Mouse (Mus musculus): ENCODE data around the gene Gm20683. TPM values are rescaled to one million over a fixed set of nuclear protein-coding genes. Genes with fewer than 3 reads are reported as not detected.

Gene Gm20683
- polyA plus RNA-seq, 1 experiment from 2014 or later, result 0.34 TPM

DNA sequence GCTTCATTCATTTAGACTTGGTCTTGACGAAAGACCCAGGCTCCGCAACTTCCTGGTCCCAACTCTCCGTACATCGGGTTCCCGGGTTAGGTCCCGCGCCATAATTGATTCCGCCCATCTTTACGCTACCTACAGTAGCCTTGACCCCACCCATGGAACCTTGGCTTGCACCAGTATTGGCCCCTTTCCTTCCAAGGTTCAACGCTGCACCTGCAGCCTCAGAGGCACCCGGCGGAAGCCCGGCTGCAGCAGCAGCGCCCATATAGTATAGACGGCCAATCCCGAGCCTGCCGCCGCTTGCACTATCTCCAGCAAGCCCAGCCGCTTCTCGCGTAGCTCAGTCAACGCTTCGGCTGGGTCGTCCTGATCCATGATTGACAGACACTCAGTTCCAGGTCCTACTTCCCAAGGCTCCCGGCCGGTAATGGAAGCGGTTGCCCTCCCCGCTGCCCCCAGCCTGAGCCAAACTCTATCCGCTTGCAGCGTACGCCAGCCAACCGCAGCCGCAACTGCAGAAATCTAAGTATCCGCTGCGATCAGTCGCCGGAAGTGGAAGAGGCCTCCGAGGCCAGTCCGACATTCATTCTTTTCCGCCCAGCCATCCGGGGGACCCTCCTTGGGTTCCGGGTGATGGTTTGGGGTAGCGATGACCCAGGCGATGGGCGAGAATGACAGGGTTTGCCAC lies 49.6 kb downstream of the Gm20683 start:
- Histone ChIP-seq H3K27ac (ENCODE audit: low read depth) (peak overlapping the region; percentile 88), H3K9me3 (ENCODE audit: low read length) (no peaks in the 10 kb centered on the region), H3K36me3 (replicated peaks; ENCODE audit: insufficient read depth, low read length) (peaks cover 4% of the 10 kb centered on the region; the same call in 1 of the 2 replicates), H3K9ac (replicated peaks) (peak overlapping the region; percentile 77), H3K27me3 (ENCODE audit: insufficient read depth, low read length) (no peaks in the 10 kb centered on the region), H3K4me1 (ENCODE audit: insufficient read depth) (peaks cover 24% of the 10 kb centered on the region), H3K4me2 (ENCODE audit: low read depth, low read length) (peak overlapping the region; percentile 98), H3K4me3 (ENCODE audit: low read depth, low read length) (peak overlapping the region; percentile 79)
- DNase-seq (peak; percentile 88), ATAC-seq (peak; percentile 85)
- 0% methylated on average over 45 of the region's 45 CpGs for WGBS (ENCODE audit: insufficient replicate concordance)
- TF ChIP-seq EP300 (IDR thresholded peaks at IDR 0.05; ENCODE audit: low read depth), result 0 out of 2 replicates have a peak, but pooled peaks have one; percentile 12
- TF ChIP-seq CTCF (IDR thresholded peaks at IDR 0.05; ENCODE audit: low read depth), result no peak

DNA sequence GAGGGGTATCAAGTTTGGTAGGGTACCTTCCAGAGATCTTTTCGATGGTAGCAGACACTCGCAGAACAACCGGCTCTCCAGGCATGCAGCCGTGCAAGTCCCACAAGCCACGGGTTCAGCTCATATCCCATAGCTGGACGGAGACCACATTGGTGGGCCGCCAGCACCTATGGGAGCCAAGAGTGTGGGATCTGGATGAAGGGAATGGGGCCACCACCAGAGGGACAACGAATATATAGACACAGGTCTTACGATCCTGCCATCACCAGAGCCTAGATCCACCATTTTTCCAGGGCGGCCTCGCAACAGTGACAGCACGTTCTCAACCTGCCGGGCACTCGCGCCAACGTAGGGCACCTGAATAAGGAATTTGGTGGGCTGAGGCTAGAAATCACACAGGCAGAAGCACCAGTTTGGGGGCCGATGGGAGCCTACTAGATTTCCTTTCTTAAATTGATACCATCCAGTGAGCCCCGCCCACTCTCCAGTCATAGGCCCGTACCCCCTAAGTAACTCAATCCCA lies 50.2 kb downstream of the Gm20683 start:
- Histone ChIP-seq H3K27ac (ENCODE audit: low read depth) (peak overlapping the region; percentile 88), H3K4me1 (ENCODE audit: insufficient read depth) (peaks cover 22% of the 10 kb centered on the region), H3K9ac (replicated peaks) (peak overlapping the region; percentile 77), H3K4me2 (ENCODE audit: low read depth, low read length) (peak overlapping the region; percentile 98), H3K27me3 (ENCODE audit: insufficient read depth, low read length) (no peaks in the 10 kb centered on the region), H3K36me3 (replicated peaks; ENCODE audit: insufficient read depth, low read length) (peaks cover 4% of the 10 kb centered on the region; the same call in 1 of the 2 replicates), H3K4me3 (ENCODE audit: low read depth, low read length) (peak overlapping the region; percentile 79), H3K9me3 (ENCODE audit: low read length) (no peaks in the 10 kb centered on the region)
- no peak for DNase-seq
- 31% methylated on average over 19 of the region's 19 CpGs for WGBS (ENCODE audit: insufficient replicate concordance)
- no peak for ATAC-seq
- no peak for TF ChIP-seq EP300 (IDR thresholded peaks at IDR 0.05; ENCODE audit: low read depth)
- peak; percentile 9; the same call in 1 of the 2 replicates for TF ChIP-seq CTCF (IDR thresholded peaks at IDR 0.05; ENCODE audit: low read depth)

DNA sequence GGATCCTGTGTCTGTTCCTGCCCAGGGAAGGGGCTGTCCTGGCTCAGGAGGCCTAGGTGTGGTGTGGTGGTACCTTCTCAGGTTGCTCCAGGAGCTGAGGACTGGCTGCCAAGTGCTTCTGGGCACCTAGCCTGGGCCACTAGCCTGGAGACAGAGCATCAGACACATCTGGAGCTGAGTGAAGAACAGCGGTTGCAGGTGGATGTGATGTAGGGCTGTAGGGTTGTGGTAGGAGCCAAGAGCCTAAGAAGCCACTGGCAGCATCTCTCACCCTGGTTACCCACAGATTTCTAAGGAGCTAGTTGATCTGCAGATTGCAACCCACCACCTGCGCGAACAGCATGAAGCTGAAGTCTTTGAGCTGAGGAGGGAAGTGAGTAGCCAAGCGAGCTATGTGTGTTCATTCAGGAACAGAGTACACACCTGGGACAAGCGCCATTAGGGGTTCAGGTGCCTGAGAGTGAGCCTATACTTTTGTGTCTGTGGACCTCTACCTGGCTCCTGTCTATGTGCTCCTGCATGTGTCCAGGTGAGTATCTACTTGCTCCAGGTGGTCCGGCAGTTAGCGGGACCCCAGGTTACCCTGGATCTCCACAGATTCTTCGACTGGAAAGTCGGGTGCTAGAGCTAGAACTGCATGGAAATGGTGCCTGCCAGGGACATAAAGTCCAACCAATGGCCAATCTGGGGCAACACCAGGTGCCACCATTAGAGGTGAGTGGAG lies 54.6 kb downstream of the Gm20683 start:
- H3K27ac ChIP-seq (ENCODE audit: low read depth), result no peak overlapping the region
- DNase-seq (no peak), ATAC-seq (no peak)
- no peak overlapping the region for H3K4me3 ChIP-seq (ENCODE audit: low read depth, low read length)
- H3K36me3 ChIP-seq (replicated peaks; ENCODE audit: insufficient read depth, low read length), result peaks cover 14% of the 10 kb centered on the region
- no peak for TF ChIP-seq CTCF (IDR thresholded peaks at IDR 0.05; ENCODE audit: low read depth)
- TF ChIP-seq EP300 (IDR thresholded peaks at IDR 0.05; ENCODE audit: low read depth), result no peak
- WGBS (ENCODE audit: insufficient replicate concordance), result 86% methylated on average over 9 of the region's 9 CpGs
- peaks cover 18% of the 10 kb centered on the region for H3K4me1 ChIP-seq (ENCODE audit: insufficient read depth)
- no peak overlapping the region for H3K9ac ChIP-seq (replicated peaks)
- no peaks in the 10 kb centered on the region for H3K9me3 ChIP-seq (ENCODE audit: low read length)
- no peaks in the 10 kb centered on the region for H3K27me3 ChIP-seq (ENCODE audit: insufficient read depth, low read length)
- H3K4me2 ChIP-seq (ENCODE audit: low read depth, low read length), result no peak overlapping the region

GRCm38 (mm10) chr17:25786280-25786679 lies 55.3 kb downstream of the Gm20683 start, which contains the start of gene Ccdc78:
TSS of gene Ccdc78 (plus strand) at chr17:25786580.
- peak within 1 kb of the TSS; percentile 64; the same call in 1 of the 2 replicates for H3K27ac ChIP-seq (ENCODE audit: low read depth)
- peaks cover 21% of the 10 kb centered on the region for H3K36me3 ChIP-seq (replicated peaks; ENCODE audit: insufficient read depth, low read length)
- H3K4me1 ChIP-seq (ENCODE audit: insufficient read depth), result peaks cover 14% of the 10 kb centered on the region
- H3K27me3 ChIP-seq (ENCODE audit: insufficient read depth, low read length), result no peaks in the 10 kb centered on the region
- H3K9me3 ChIP-seq (ENCODE audit: low read length), result no peaks in the 10 kb centered on the region
- peak within 1 kb of the TSS; percentile 65 for H3K4me3 ChIP-seq (ENCODE audit: low read depth, low read length)
- 70% methylated on average over 3 of the region's 3 CpGs for WGBS (ENCODE audit: insufficient replicate concordance)
- H3K4me2 ChIP-seq (ENCODE audit: low read depth, low read length), result peak within 1 kb of the TSS; percentile 89
- peak within 1 kb of the TSS; percentile 68 for H3K9ac ChIP-seq (replicated peaks)
- no peak for DNase-seq
- no peak for ATAC-seq
- no peak for TF ChIP-seq EP300 (IDR thresholded peaks at IDR 0.05; ENCODE audit: low read depth)
- no peak for TF ChIP-seq CTCF (IDR thresholded peaks at IDR 0.05; ENCODE audit: low read depth)

DNA sequence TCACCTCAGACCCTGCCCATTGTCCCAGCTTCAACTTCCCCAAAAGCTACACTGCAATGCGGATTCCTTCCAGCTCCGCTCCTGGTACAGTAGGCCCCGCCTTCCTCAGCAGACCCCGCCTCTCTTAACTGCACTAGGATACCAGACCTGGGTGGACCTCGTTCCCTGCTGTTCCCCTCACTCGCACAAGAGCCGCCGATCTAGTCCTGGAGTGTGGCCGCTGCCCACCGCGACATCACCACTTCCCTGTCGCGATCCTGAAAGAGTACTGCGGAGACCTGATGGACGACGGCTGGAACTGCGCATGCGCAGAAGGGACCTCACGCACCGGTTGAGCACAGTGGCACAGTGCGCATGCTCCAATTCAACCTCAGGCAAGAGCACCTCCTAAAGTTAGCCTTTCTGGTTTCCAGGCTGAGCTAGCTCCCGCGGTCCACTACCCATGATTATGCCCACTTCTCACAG lies 56.2 kb downstream of the Gm20683 start, which contains the start of gene Haghl:
Haghl (minus strand) TSS at position 393 of the 465 bp plus-strand sequence.
- under 1% methylated on average over 23 of the region's 23 CpGs for WGBS (ENCODE audit: insufficient replicate concordance)
- DNase-seq, result peak; percentile 96
- peak within 1 kb of the TSS; percentile 65 for H3K4me3 ChIP-seq (ENCODE audit: low read depth, low read length)
- H3K27ac ChIP-seq (ENCODE audit: low read depth), result peak within 1 kb of the TSS; percentile 64
- H3K27me3 ChIP-seq (ENCODE audit: insufficient read depth, low read length), result no peaks in the 10 kb centered on the region
- peaks cover 13% of the 10 kb centered on the region; the same call in 1 of the 2 replicates for H3K4me1 ChIP-seq (ENCODE audit: insufficient read depth)
- H3K9me3 ChIP-seq (ENCODE audit: low read length), result no peaks in the 10 kb centered on the region
- peak within 1 kb of the TSS; percentile 68 for H3K9ac ChIP-seq (replicated peaks)
- peak within 1 kb of the TSS; percentile 89 for H3K4me2 ChIP-seq (ENCODE audit: low read depth, low read length)
- peaks cover 26% of the 10 kb centered on the region for H3K36me3 ChIP-seq (replicated peaks; ENCODE audit: insufficient read depth, low read length)
- TF ChIP-seq CTCF (IDR thresholded peaks at IDR 0.05; ENCODE audit: low read depth), result peak; percentile 9; the same call in 1 of the 2 replicates
- no peak for TF ChIP-seq EP300 (IDR thresholded peaks at IDR 0.05; ENCODE audit: low read depth)
- ATAC-seq, result peak; percentile 94

Small RNA genes lying within 50 kb of the gene (microRNA-seq; reads per million reads assigned to microRNA genes)
- 1.6 reads per million for gene Mir3082

Other genes with a start within 250 kb of the Gm20683 start
- 0.39 TPM in 1 of 2 replicates, not detected in the other for gene Gng13, start 124.6 kb downstream of the Gm20683 start, polyA plus RNA-seq (2015; fragmentation: Nextera tagmentation; extraction: Ambion mirVana)
- gene Chtf18, start 114.3 kb downstream of the Gm20683 start, polyA plus RNA-seq (2015; fragmentation: Nextera tagmentation; extraction: Ambion mirVana), result 7.4 TPM in 2 replicates
- gene Rpusd1, start 114.1 kb downstream of the Gm20683 start, polyA plus RNA-seq (2015; fragmentation: Nextera tagmentation; extraction: Ambion mirVana), result 3.8 and 3.9 TPM in 2 replicates
- not detected in 2 replicates for gene Mslnl, start 105.7 kb downstream of the Gm20683 start, polyA plus RNA-seq (2015; fragmentation: Nextera tagmentation; extraction: Ambion mirVana)
- gene Msln, start 87.4 kb downstream of the Gm20683 start, polyA plus RNA-seq (2015; fragmentation: Nextera tagmentation; extraction: Ambion mirVana), result 12.3 and 14.7 TPM in 2 replicates
- 12.8 and 15.3 TPM in 2 replicates for gene Narfl, start 68.0 kb downstream of the Gm20683 start, polyA plus RNA-seq (2015; fragmentation: Nextera tagmentation; extraction: Ambion mirVana)
- 8.3 and 9.4 TPM in 2 replicates for gene Haghl, start 56.1 kb downstream of the Gm20683 start, polyA plus RNA-seq (2015; fragmentation: Nextera tagmentation; extraction: Ambion mirVana)
- gene Ccdc78, start 55.2 kb downstream of the Gm20683 start, polyA plus RNA-seq (2015; fragmentation: Nextera tagmentation; extraction: Ambion mirVana), result not detected in 2 replicates
- 51.5 and 51.6 TPM in 2 replicates for gene Fam173a, start 48.9 kb downstream of the Gm20683 start, polyA plus RNA-seq (2015; fragmentation: Nextera tagmentation; extraction: Ambion mirVana)
- not detected in 2 replicates for gene AC134908.4, start 46.1 kb downstream of the Gm20683 start, polyA plus RNA-seq (2015; fragmentation: Nextera tagmentation; extraction: Ambion mirVana)
- gene Metrn, start 44.6 kb downstream of the Gm20683 start, polyA plus RNA-seq (2015; fragmentation: Nextera tagmentation; extraction: Ambion mirVana), result 11.9 TPM in 2 replicates
- 0.05 TPM in 1 of 2 replicates, not detected in the other for gene Fbxl16, start 32.7 kb downstream of the Gm20683 start, polyA plus RNA-seq (2015; fragmentation: Nextera tagmentation; extraction: Ambion mirVana)
- gene Wdr24, start 18.1 kb downstream of the Gm20683 start, polyA plus RNA-seq (2015; fragmentation: Nextera tagmentation; extraction: Ambion mirVana), result 5.5 and 7.2 TPM in 2 replicates
- gene Jmjd8, start 12.9 kb downstream of the Gm20683 start, polyA plus RNA-seq (2015; fragmentation: Nextera tagmentation; extraction: Ambion mirVana), result 12.8 and 13.8 TPM in 2 replicates
- 118 and 119 TPM in 2 replicates for gene Stub1, start 8.4 kb downstream of the Gm20683 start, polyA plus RNA-seq (2015; fragmentation: Nextera tagmentation; extraction: Ambion mirVana)
- 0.17 and 0.35 TPM in 2 replicates for gene Rhbdl1, start 4.5 kb downstream of the Gm20683 start, polyA plus RNA-seq (2015; fragmentation: Nextera tagmentation; extraction: Ambion mirVana)
- 9.8 and 10.4 TPM in 2 replicates for gene Rhot2, start 3.1 kb upstream of the Gm20683 start, polyA plus RNA-seq (2015; fragmentation: Nextera tagmentation; extraction: Ambion mirVana)
- 2.7 and 3.4 TPM in 2 replicates for gene Wdr90, start 19.7 kb upstream of the Gm20683 start, polyA plus RNA-seq (2015; fragmentation: Nextera tagmentation; extraction: Ambion mirVana)
- 127 and 143 TPM in 2 replicates for gene Mcrip2, start 27.0 kb upstream of the Gm20683 start, polyA plus RNA-seq (2015; fragmentation: Nextera tagmentation; extraction: Ambion mirVana)
- 64.8 and 72.5 TPM in 2 replicates for gene Mettl26, start 33.3 kb upstream of the Gm20683 start, polyA plus RNA-seq (2015; fragmentation: Nextera tagmentation; extraction: Ambion mirVana)
- gene Wfikkn1, start 39.1 kb upstream of the Gm20683 start, polyA plus RNA-seq (2015; fragmentation: Nextera tagmentation; extraction: Ambion mirVana), result 0.33 and 0.54 TPM in 2 replicates
- gene Rab40c, start 78.0 kb upstream of the Gm20683 start, polyA plus RNA-seq (2015; fragmentation: Nextera tagmentation; extraction: Ambion mirVana), result 6.5 and 7.3 TPM in 2 replicates
- 56.0 and 58.7 TPM in 2 replicates for gene Pigq, start 103.2 kb upstream of the Gm20683 start, polyA plus RNA-seq (2015; fragmentation: Nextera tagmentation; extraction: Ambion mirVana)
- gene Nhlrc4, start 103.2 kb upstream of the Gm20683 start, polyA plus RNA-seq (2015; fragmentation: Nextera tagmentation; extraction: Ambion mirVana), result 2.0 and 3.8 TPM in 2 replicates
- not detected in 2 replicates for gene A930017K11Rik, start 110.8 kb upstream of the Gm20683 start, polyA plus RNA-seq (2015; fragmentation: Nextera tagmentation; extraction: Ambion mirVana)
- 6.6 and 8.3 TPM in 2 replicates for gene Capn15, start 144.0 kb upstream of the Gm20683 start, polyA plus RNA-seq (2015; fragmentation: Nextera tagmentation; extraction: Ambion mirVana)
- 1.7 TPM in 2 replicates for gene Rab11fip3, start 227.8 kb upstream of the Gm20683 start, polyA plus RNA-seq (2015; fragmentation: Nextera tagmentation; extraction: Ambion mirVana)
- 142 and 151 TPM in 2 replicates for gene Decr2, start 248.6 kb upstream of the Gm20683 start, polyA plus RNA-seq (2015; fragmentation: Nextera tagmentation; extraction: Ambion mirVana)